Mouse (Mus musculus): ENCODE measurements at regions not wholly inside any gene's neighbourhood (a gene's known extent, or its start where the extent isn't known, plus 50 kb on each side); places are given as distances from the start of the nearest gene placed in this dataset.

DNA sequence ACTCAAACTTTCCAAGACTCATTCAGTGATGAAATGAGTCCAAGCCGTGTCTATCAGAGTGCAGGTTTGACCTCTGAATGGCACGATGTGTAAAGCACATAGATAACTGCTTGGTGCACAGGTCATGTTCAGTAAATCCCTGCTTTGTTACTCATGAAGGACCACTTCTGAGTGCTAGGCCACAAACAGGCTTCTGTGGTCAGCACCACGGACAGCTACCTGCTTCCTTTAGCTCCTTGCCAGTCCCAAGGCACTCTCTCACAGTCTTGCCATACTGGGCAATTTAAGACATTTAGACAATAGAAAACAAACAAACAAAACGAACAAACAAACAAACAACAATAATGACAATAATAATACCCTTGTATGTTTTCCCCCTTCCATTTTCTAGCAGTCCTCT, 120.0 kb upstream of the Rbfox1 start:
- no peak for TF ChIP-seq CTCF (IDR thresholded peaks at IDR 0.05; ENCODE audit: low read depth, low read length)
- no peak for TF ChIP-seq GATA1 (IDR thresholded peaks at IDR 0.05; ENCODE audit: borderline replicate concordance, low read length)
- TF ChIP-seq TAL1 (conservative IDR thresholded peaks at IDR 0.05; ENCODE audit: low read depth, low read length), result no peak

Data from G1E (cell line).